Mouse (Mus musculus) testis, adult 10 weeks (tissue): ENCODE data around the gene Rnd2. TPM values are rescaled to one million over a fixed set of nuclear protein-coding genes. Genes with fewer than 3 reads are reported as not detected.

Experiments
- polyA plus RNA-seq: library from polyadenylated mRNA; stranded (reverse); fragments of 350-450 nt; fragmentation: Illumina TruSeq; extraction: RNeasy Lipid Tissue Mini Kit (QIAGEN cat#74804); gene quantifications from one replicate; pipeline ENCODE4 v1.2.3, GENCODE M21; 2014; ENCODE audit warnings: low read depth, low replicate concordance

The Rnd2 gene
- 12.6 TPM for polyA plus RNA-seq

DNA sequence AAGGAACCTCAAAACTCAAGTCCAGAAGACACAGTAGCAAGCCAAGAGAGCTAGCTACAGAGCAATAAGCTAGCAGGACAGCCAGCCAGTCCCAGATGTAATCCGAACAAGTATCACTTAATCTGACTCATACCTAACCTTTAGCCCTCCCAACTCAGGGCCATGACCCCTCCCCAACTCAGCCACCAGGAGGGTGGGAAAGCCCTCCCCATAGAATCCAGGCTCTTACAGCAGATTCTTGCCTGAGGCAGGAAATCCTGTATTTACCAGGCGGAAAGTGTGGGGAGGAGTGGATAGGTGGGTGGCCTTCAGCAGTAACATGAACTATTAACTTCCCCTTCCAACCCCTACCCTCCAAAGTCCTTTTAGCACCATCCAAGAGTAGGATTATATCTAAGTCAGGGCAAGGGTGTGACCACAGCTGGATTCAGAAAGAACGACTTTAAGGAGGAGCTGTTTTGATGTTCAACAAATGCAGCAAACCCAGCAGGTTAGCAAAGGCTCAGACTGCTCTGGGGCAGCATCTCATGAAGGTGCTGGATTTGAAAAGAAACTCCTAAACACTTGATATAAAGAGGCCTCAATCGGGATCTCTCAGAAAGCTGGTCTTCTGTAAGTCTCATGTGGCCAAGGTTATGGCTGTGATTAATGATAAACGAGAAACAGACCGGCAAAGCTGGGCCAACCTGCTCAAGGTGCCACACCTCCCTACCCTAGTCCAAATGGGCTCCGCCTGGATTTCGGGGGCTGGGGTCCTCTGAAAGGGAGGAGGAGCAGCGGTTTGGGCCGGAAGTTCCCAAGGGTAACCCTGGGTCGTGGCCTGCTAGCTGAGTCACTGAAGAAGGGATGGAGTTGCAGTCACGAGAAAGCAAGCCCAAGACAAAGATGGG is at the start of gene Rnd2:
TSS of gene Rnd2 (plus strand) at position 789 of the 890 bp plus-strand sequence.

DNA sequence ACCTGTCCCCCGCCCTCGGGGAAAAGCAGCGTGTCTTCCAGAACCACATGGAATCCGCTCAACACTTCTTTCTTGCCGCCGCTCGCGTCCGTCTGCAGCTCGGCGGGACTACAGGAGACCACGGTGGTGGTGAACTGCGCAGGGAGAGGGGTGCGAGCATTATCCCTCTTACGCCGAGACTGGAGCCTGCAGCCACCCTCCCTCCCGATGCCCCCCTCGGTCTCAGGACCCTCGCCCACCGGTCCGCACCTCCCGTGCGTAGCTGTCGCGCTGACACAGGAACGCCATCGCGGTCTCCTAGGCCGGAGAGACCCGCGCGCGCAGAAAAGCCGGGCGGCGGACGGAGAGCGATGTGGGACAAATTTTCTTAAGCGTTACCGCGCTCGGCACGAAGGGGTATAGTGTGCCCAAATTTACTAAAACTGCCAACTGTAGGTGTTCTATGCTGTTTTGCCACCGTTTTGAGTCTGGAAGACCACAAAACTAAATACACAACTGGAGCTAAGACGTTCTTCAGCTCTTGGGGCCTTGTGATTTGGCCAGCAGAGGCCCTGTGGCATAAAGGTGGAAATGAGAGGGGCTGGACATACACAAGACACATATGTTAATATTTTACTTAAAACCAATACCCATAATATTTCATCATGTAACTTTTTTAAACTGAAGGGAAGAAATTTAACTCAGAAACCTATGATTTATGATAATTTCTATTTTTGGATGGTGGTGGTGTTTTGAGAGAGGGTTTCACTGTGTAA is 47.5 kb upstream of the Rnd2 start, which contains the start of gene Aarsd1:
TSS of gene Aarsd1 (minus strand) at position 515 of the 755 bp plus-strand sequence.

DNA sequence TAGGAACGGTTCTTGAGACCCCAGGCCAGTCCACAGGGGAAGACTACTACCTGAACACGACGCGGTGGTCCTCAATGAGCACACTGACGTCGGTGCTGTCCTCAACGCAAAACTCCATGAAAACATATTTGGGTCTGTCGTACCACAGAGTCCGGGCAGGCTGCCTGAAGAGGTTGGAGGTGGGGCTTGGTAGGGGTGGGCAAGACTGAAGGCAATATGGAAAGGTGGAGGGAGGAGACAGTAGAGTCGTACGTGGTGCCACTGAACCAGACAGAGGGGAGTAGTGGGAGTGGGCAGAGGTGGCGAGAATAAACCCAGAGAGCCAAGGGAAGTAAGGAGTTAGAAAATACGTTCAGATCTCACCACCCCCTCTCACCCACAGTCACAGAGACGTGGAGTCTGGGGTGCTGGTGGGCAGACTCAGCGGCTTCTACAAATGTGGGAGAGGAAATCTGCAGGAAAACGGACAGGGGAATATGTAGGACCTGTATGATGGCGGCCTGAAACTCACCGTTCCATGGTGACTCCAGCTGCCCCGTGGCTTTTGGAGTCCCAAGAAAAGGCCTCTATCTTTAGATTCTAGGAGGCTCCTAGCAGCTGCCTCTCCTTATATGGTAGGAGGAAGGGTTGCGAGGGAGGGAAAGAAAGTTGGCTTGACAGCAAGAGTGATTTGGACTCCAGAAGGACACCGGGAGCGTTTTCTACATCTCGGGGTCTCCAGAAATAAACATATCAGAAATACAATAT is 40.5 kb upstream of the Rnd2 start, which contains the start of gene Gm27029:
TSS of gene Gm27029 (minus strand) at position 692 of the 747 bp plus-strand sequence.

DNA sequence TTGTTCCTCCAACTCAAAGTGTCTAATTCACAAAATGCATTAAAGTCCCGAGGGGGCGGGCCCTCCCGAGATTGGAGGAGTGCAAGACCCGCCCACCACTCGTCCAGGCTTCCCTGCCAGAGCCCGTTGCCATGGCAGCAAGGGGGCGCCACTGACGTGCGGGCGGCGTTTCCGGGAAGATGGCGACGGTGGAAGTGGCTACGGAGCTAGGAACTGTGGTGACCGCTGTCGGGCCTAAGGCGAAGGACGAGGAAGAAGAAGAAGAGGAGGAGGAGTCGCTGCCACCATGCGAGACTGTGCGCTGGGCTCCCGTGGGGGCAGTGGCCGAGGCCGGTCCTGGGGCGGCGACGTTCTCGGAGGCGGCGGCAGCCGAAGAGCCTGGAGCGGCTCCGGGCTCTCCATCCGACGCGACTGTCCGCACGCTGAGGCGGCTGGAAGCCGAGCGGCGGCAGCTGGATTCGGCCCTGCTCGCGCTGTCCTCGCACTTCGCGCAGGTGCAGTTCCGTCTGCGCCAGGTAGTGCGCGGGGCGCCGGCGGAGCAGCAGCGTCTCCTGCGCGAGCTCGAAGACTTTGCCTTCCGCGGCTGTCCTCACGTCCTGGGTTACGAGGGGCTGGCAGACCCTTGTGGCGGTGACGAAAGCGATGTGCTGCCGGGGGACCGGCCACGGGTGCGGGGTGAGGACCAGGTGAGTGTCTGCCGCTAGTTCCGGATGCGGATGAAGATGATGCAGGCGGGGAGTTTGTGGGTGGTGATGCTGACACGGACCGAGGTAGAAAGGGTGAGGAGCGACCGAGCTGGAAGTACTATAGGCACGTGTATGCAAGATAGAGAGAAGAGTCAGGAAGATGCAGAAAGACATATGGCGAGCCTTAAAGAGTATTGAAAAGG is 39.6 kb upstream of the Rnd2 start, which contains the start of the genes Rundc1 and Ptges3l:
TSS of gene Rundc1 (plus strand) at position 161 of the 889 bp plus-strand sequence.
TSS of gene Ptges3l (minus strand) at position 409 of the 889 bp plus-strand sequence.

DNA sequence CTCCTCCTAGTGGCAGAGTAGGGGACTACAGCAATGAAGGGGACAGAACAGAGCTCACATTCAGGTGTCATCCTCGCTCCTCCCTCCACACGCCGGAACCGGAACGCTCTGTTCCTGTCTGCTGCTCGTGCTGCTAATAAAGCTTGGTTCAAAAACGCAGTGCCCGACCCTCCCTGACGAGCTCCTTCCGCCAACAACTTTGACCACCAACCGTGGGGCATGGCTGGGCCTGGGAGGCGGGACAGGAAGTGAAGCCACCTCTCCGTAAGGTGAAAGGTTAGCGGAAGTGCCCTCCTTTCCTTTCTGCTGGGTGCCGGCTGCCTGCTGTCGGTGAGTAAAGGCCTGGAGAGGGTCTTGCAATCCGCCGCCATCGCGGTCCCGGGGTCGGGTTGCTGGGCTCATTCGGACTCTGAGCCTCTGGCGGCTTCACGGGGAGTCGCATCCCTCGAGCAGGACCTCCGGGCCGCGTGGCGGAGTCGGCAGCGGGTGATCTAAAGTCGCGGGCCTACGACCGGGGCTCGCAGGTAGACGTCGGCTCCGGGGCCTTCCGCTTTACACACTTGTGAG is 22.6 kb upstream of the Rnd2 start, which contains the start of gene Rpl27:
TSS of gene Rpl27 (plus strand) at position 172 of the 567 bp plus-strand sequence.

DNA sequence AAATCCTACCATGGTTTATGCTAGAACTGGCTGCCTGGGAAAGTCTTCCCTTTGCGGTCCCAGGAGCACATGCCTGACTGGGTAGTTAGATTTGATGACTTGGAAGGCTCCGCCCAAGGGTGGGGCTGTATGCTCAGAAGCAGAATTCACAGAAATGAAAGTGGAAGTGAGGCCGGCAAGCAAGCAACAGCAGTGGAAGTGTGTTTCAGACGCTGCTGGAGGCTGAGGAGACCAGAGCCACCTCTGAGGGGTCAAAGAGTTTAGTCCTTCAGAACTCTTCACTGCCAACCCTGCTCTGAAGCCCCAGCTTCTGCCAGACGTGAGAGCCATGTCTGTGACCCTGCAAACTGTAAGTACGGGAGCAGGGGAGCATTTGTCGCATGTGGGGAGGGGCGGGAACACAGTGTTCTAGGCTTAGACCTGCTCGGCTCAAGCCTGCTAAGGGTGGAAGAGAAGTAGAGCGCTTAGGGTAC is 16.5 kb upstream of the Rnd2 start, which contains the start of gene Ifi35:
TSS of gene Ifi35 (plus strand) at position 134 of the 473 bp plus-strand sequence.

DNA sequence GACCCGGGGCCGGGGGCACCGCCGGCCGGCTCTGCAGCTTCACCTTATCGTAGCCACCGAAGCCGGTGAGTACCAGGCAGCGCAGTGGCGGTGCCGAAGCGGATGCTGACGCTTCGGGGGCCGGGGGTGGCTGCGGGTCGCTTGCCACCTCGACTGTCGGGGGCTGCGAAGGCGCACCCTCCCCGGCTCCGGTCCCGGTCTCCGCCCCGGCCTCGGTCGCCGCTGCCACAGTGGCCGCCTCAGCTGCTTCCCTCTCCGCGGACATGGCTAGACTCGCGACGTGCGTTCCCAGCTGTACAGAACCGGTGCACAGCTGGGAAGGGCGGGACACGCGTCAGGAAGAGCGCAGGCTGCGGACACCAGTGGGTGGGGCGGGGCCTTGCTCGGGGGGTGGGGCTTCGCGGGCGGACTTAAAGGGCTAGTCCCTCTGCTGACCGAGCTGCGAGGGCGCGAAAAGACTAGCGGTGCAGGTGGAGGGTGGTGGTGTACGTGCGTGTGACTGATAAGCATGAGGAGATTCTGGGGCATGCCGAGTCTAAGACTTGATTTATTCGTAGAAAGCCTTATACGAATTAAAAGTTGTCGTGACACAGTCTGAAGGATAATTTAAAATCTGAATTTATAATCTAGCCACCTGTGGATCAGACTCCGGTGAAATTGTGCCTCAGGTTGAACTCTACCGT is 1.2 kb downstream of the Rnd2 start, which contains the start of gene Vat1:
TSS of gene Vat1 (minus strand) at position 362 of the 683 bp plus-strand sequence.

Other genes with a start within 250 kb of the Rnd2 start
- gene Ezh1, start 238.5 kb upstream of the Rnd2 start, polyA plus RNA-seq: 12.7 TPM
- 1.1 TPM for gene Ramp2, start 219.0 kb upstream of the Rnd2 start, polyA plus RNA-seq
- 28.3 TPM for gene Vps25, start 211.3 kb upstream of the Rnd2 start, polyA plus RNA-seq
- 1.5 TPM for gene Wnk4, start 204.4 kb upstream of the Rnd2 start, polyA plus RNA-seq
- 172 TPM for gene Cntd1, start 186.0 kb upstream of the Rnd2 start, polyA plus RNA-seq
- gene Coa3, start 185.9 kb upstream of the Rnd2 start, polyA plus RNA-seq: 4.0 TPM
- 78.8 TPM for gene Becn1, start 162.7 kb upstream of the Rnd2 start, polyA plus RNA-seq
- gene Psme3, start 148.8 kb upstream of the Rnd2 start, polyA plus RNA-seq: 427 TPM
- gene Aoc2, start 139.9 kb upstream of the Rnd2 start, polyA plus RNA-seq: 0.48 TPM
- 2.1 TPM for gene Aoc3, start 134.4 kb upstream of the Rnd2 start, polyA plus RNA-seq
- gene G6pc, start 97.4 kb upstream of the Rnd2 start, polyA plus RNA-seq: not detected
- gene Aarsd1, start 47.4 kb upstream of the Rnd2 start, polyA plus RNA-seq: 4.6 TPM
- gene Gm27029, start 40.2 kb upstream of the Rnd2 start, polyA plus RNA-seq: 0.41 TPM
- gene Rundc1, start 39.9 kb upstream of the Rnd2 start, polyA plus RNA-seq: 1.9 TPM
- 14.0 TPM for gene Ptges3l, start 39.7 kb upstream of the Rnd2 start, polyA plus RNA-seq
- gene Rpl27, start 22.7 kb upstream of the Rnd2 start, polyA plus RNA-seq: 23.8 TPM
- gene Ifi35, start 16.6 kb upstream of the Rnd2 start, polyA plus RNA-seq: 0.25 TPM
- gene Vat1, start 1.2 kb downstream of the Rnd2 start, polyA plus RNA-seq: 2.6 TPM
- 26.7 TPM for gene Brca1, start 87.0 kb downstream of the Rnd2 start, polyA plus RNA-seq
- gene Nbr1, start 87.2 kb downstream of the Rnd2 start, polyA plus RNA-seq: 301 TPM
- gene Tmem106a, start 117.2 kb downstream of the Rnd2 start, polyA plus RNA-seq: 3.9 TPM
- 90.8 TPM for gene Gm11634, start 134.3 kb downstream of the Rnd2 start, polyA plus RNA-seq
- not detected for gene Rdm1, start 162.2 kb downstream of the Rnd2 start, polyA plus RNA-seq
- gene Arl4d, start 200.5 kb downstream of the Rnd2 start, polyA plus RNA-seq: 4.0 TPM